Mouse (Mus musculus) forebrain, postnatal 0 days (tissue): ENCODE results near the gene Idua. TPM values are rescaled to one million over a fixed set of nuclear protein-coding genes. Genes with fewer than 3 reads are reported as not detected.
A peak's percentile ranks its signal among the peaks of the same experiment; 100 is the strongest.

Source experiments
- ATAC-seq: fragments of 200-750 bp; cut with Nextera tagmentation; 2 replicates; pipeline ENCODE4 v1.8.0; 2017; ENCODE audit warnings: mild to moderate bottlenecking, moderate library complexity
- DNase-seq: peaks from one replicate; pipeline ENCODE4 v3.0.0-alpha.2; 2015
- H3K27ac ChIP-seq: fragments of 300-500 bp; sonication (generic); 2 replicates; pipeline ENCODE4 v1.5.1; 2014; ENCODE audit warnings: low read depth, mild to moderate bottlenecking, antibody characterized with exemption, low read length, moderate library complexity, mixed read lengths
- H3K27me3 ChIP-seq: fragments of 300-500 bp; sonication (generic); 2 replicates; pipeline ENCODE4 v1.6.1; 2014; ENCODE audit warnings: mild to moderate bottlenecking, low read length, mixed read lengths; ENCODE audit not compliant: insufficient read depth
- H3K36me3 ChIP-seq: fragments of 300-500 bp; sonication (generic); 2 replicates; pipeline ENCODE4 v1.6.1; 2014; ENCODE audit warnings: mild to moderate bottlenecking, moderate library complexity; ENCODE audit not compliant: insufficient read depth
- H3K4me1 ChIP-seq: fragments of 300-500 bp; sonication (generic); 2 replicates; pipeline ENCODE4 v1.6.1; 2014; ENCODE audit warnings: antibody characterized with exemption; ENCODE audit not compliant: insufficient read depth
- H3K4me2 ChIP-seq: fragments of 300-500 bp; sonication (generic); 2 replicates; pipeline ENCODE4 v1.6.1; 2014; ENCODE audit warnings: low read depth, mild to moderate bottlenecking, moderate library complexity
- H3K4me3 ChIP-seq: fragments of 300-500 bp; sonication (generic); 2 replicates; pipeline ENCODE4 v1.5.1; 2014; ENCODE audit warnings: low read depth, low read length, mixed read lengths
- H3K9ac ChIP-seq: fragments of 300-500 bp; sonication (generic); 2 replicates; pipeline ENCODE4 v1.6.1; 2014; ENCODE audit warnings: mild to moderate bottlenecking
- H3K9me3 ChIP-seq: fragments of 300-500 bp; sonication (generic); 2 replicates; pipeline ENCODE4 v1.6.1; 2016; ENCODE audit warnings: low read length
- CTCF ChIP-seq: sonication (generic); IDR thresholded peaks from 2 replicates; pipeline ENCODE4 v1.5.1; 2016; ENCODE audit warnings: antibody characterized with exemption, control low read depth, low read depth
- WGBS: fragments of 180-500 bp; shearing (Covaris S2); extraction: QIAGEN DNeasy Blood & Tissue Kit; methylation state at CpG from one replicate; pipeline ENCODE4 v1.1.7; 2014; 5-methylcytosine and 5-hydroxymethylcytosine counted together
- polyA plus RNA-seq: library from polyadenylated mRNA; unstranded; fragments of >200 nt; fragmentation: Nextera tagmentation; extraction: Ambion mirVana; gene quantifications from 2 replicates; pipeline ENCODE4 v1.2.1, GENCODE M21; 2015
- total RNA-seq: library from RNA; depleted of rRNA; stranded (reverse); fragments of >200 nt; gene quantifications from 2 replicates; pipeline ENCODE4 v1.2.3, GENCODE M21; 2014

Idua gene
- total and polyA plus RNA-seq, 2 experiments from 2014 or later: 6.3 to 8.7 TPM

GRCm38 (mm10) chr5:108667370-108667769 lies 7.2 kb downstream of the Idua start:
- DNase-seq: no peak
- Histone ChIP-seq H3K4me1 (peaks cover 3% of the 10 kb centered on the region; the same call in 1 of the 2 replicates), H3K9ac (no peak overlapping the region), H3K27me3 (no peaks in the 10 kb centered on the region), H3K27ac (no peak overlapping the region), H3K4me3 (no peak overlapping the region), H3K36me3 (peaks cover 6% of the 10 kb centered on the region; the same call in 1 of the 2 replicates), H3K9me3 (no peaks in the 10 kb centered on the region), H3K4me2 (no peak overlapping the region)
- ATAC-seq: no peak
- 84% methylated on average over 2 of the region's 2 CpGs for WGBS
- no peak for TF ChIP-seq CTCF

GRCm38 (mm10) chr5:108668387-108668932 lies 8.3 kb downstream of the Idua start:
- H3K27ac ChIP-seq: peak overlapping the region; percentile 87
- peak; percentile 17; the same call in 1 of the 2 replicates for ATAC-seq
- 8% methylated on average over 3 of the region's 3 CpGs for WGBS
- H3K9ac ChIP-seq: peak overlapping the region; percentile 77
- H3K4me3 ChIP-seq: peak overlapping the region; percentile 60
- peaks cover 3% of the 10 kb centered on the region; the same call in 1 of the 2 replicates for H3K4me1 ChIP-seq
- no peak for TF ChIP-seq CTCF
- H3K9me3 ChIP-seq: no peaks in the 10 kb centered on the region
- H3K4me2 ChIP-seq: peak overlapping the region; percentile 82
- H3K36me3 ChIP-seq: peaks cover 6% of the 10 kb centered on the region; the same call in 1 of the 2 replicates
- DNase-seq: no peak
- H3K27me3 ChIP-seq: no peaks in the 10 kb centered on the region

- Histone ChIP-seq H3K27me3 (no peaks in the 10 kb centered on the region), H3K36me3 (peaks cover 6% of the 10 kb centered on the region; the same call in 1 of the 2 replicates), H3K4me1 (peaks cover 3% of the 10 kb centered on the region; the same call in 1 of the 2 replicates), H3K4me3 (peak within 1 kb of the TSS; percentile 60), H3K4me2 (peak within 1 kb of the TSS; percentile 82), H3K27ac (peak within 1 kb of the TSS; percentile 87), H3K9ac (peak within 1 kb of the TSS; percentile 77), H3K9me3 (no peaks in the 10 kb centered on the region)
- peak; percentile 82 for TF ChIP-seq CTCF
- peak; percentile 90 for ATAC-seq
- 6% methylated on average over 43 of the region's 43 CpGs for WGBS
- peak; percentile 90 for DNase-seq
Observed at GRCm38 (mm10) chr5:108668977-108669936, 9.1 kb downstream of the Idua start, which contains the start of gene Dgkq. TSS of gene Dgkq (minus strand) at chr5:108669672.

GRCm38 (mm10) chr5:108669986-108670385 lies 9.9 kb downstream of the Idua start:
- peaks cover 3% of the 10 kb centered on the region; the same call in 1 of the 2 replicates for H3K4me1 ChIP-seq
- no peaks in the 10 kb centered on the region for H3K9me3 ChIP-seq
- H3K4me2 ChIP-seq: no peak overlapping the region
- 82% methylated on average over 9 of the region's 9 CpGs for WGBS
- H3K36me3 ChIP-seq: peaks cover 6% of the 10 kb centered on the region; the same call in 1 of the 2 replicates
- H3K27ac ChIP-seq: peak overlapping the region; percentile 87; the same call in 1 of the 2 replicates
- no peaks in the 10 kb centered on the region for H3K27me3 ChIP-seq
- ATAC-seq (no peak), DNase-seq (no peak)
- H3K9ac ChIP-seq: 0 out of 2 replicates have a peak overlapping the region, but pooled peaks have one; percentile 77
- H3K4me3 ChIP-seq: no peak overlapping the region
- no peak for TF ChIP-seq CTCF

- Histone ChIP-seq H3K4me1 (peaks cover 3% of the 10 kb centered on the region; the same call in 1 of the 2 replicates), H3K9me3 (no peaks in the 10 kb centered on the region), H3K36me3 (peaks cover 6% of the 10 kb centered on the region; the same call in 1 of the 2 replicates), H3K27me3 (no peaks in the 10 kb centered on the region), H3K27ac (no peak overlapping the region), H3K4me3 (no peak overlapping the region), H3K9ac (no peak overlapping the region), H3K4me2 (no peak overlapping the region)
- DNase-seq (no peak), ATAC-seq (no peak)
- TF ChIP-seq CTCF: peak; percentile 52
Observed at GRCm38 (mm10) chr5:108670785-108671184, 10.7 kb downstream of the Idua start.

- 92% methylated on average over 12 of the region's 12 CpGs for WGBS
- Histone ChIP-seq H3K9me3 (no peaks in the 10 kb centered on the region), H3K9ac (no peak overlapping the region), H3K4me1 (peaks cover 5% of the 10 kb centered on the region), H3K4me3 (no peak overlapping the region), H3K36me3 (peaks cover 6% of the 10 kb centered on the region; the same call in 1 of the 2 replicates), H3K4me2 (no peak overlapping the region), H3K27ac (no peak overlapping the region), H3K27me3 (no peaks in the 10 kb centered on the region)
- DNase-seq: no peak
- TF ChIP-seq CTCF: no peak
- ATAC-seq: no peak
Observed at GRCm38 (mm10) chr5:108671757-108672156, 11.6 kb downstream of the Idua start.
